ENCODE assay signal across 12 mouse cellular contexts in the genomic region with DNA sequence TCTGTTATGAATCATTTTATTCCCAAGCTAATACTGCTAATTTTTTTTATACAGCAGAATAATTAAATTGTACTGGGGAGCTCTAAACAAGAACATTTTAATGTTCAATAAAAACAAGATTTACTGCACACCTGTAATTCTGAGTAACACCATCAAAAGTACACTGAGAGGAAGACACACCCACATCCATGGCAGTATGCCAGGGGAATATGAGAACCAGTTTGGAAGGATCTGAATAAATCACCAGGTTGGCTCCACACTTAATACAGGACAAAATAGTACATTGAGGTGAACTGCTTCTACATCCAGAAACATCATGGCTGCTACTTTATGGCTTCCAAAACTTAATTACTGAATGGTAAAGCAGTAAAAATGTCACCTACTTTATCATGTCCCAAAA. TPM values are rescaled to one million over a fixed set of nuclear protein-coding genes. Genes with fewer than 3 reads are reported as not detected.
A peak's percentile ranks its signal among the peaks of the same experiment; 100 is the strongest.
DNase-seq lines count a peak whose midpoint lies in the region; ATAC-seq and TF ChIP-seq lines count a peak whose summit lies in the region.
"Had no signal": no experiment of that assay in that cellular context is flagged by ENCODE, and none has a peak within 500 bp of the region (broad histone marks: within the 10 kb centered on the region; RNA-seq: fewer than 3 reads in every experiment).

No protein-coding gene starts in this region.

- no peak overlapping the region for H3K4me2 ChIP-seq in heart, embryonic 11.5 days
- H3K4me2 ChIP-seq in stomach, postnatal 0 days (replicated peaks; ENCODE audit: low read depth): no peak overlapping the region
- H3K4me2 ChIP-seq: embryonic facial prominence, embryonic 15.5 days; stomach, embryonic 15.5 days had no signal

- H3K36me3 ChIP-seq in heart, embryonic 11.5 days (ENCODE audit: control insufficient read depth, insufficient read depth, low read length): peaks cover 8% of the 10 kb centered on the region; the same call in 1 of the 2 replicates
- H3K36me3 ChIP-seq in stomach, postnatal 0 days (ENCODE audit: control insufficient read depth, insufficient read depth, low read length): 0 out of 2 replicates have a peak, but pooled peaks cover 4% of the 10 kb centered on the region

- DNase-seq in heart, adult 18-20 months: peak; percentile 37 to 58
- DNase-seq in right cerebral cortex, adult 18-20 months: peak; percentile 11
- no peak for DNase-seq in right cerebral cortex, postnatal 10 days (ENCODE audit: low spot score in 2 of 2)
- DNase-seq in kidney, postnatal 10 days: peak; percentile 44
- peak; percentile 69 for DNase-seq in stomach, postnatal 0 days (ENCODE audit: low spot score)
- DNase-seq in neural tube, embryonic 10.5 days (ENCODE audit: extremely low spot score, low spot score): no peak
- DNase-seq: adrenal gland, adult 2 months had no signal

- H3K27ac ChIP-seq in heart, embryonic 11.5 days (ENCODE audit: low read depth, low read length): no peak overlapping the region
- no peak overlapping the region for H3K27ac ChIP-seq in stomach, postnatal 0 days (replicated peaks)
- H3K27ac ChIP-seq: embryonic facial prominence, embryonic 15.5 days; hindbrain, embryonic 10.5 days; stomach, embryonic 15.5 days had no signal

- no peak overlapping the region for H3K9ac ChIP-seq in heart, embryonic 11.5 days (ENCODE audit: low read depth, low read length)
- no peak overlapping the region for H3K9ac ChIP-seq in stomach, postnatal 0 days (ENCODE audit: low read length)
- H3K9ac ChIP-seq: embryonic facial prominence, embryonic 15.5 days; stomach, embryonic 15.5 days had no signal

- no peaks in the 10 kb centered on the region for H3K9me3 ChIP-seq in heart, embryonic 11.5 days (replicated peaks; ENCODE audit: control insufficient read depth, low read length)
- no peaks in the 10 kb centered on the region for H3K9me3 ChIP-seq in stomach, postnatal 0 days (ENCODE audit: control insufficient read depth, low read length)
- H3K9me3 ChIP-seq: embryonic facial prominence, embryonic 15.5 days; G1E; hindbrain, embryonic 10.5 days; stomach, embryonic 15.5 days had no signal

- no peaks in the 10 kb centered on the region for H3K27me3 ChIP-seq in heart, embryonic 11.5 days (ENCODE audit: control insufficient read depth, insufficient read depth, low read length)
- H3K27me3 ChIP-seq in stomach, postnatal 0 days (ENCODE audit: control insufficient read depth, insufficient read depth, low read length): no peaks in the 10 kb centered on the region
- H3K27me3 ChIP-seq: embryonic facial prominence, embryonic 15.5 days; stomach, embryonic 15.5 days had no signal

- H3K4me3 ChIP-seq in heart, embryonic 11.5 days (ENCODE audit: low read depth, low read length): no peak overlapping the region
- H3K4me3 ChIP-seq in stomach, postnatal 0 days (ENCODE audit: low read depth, low read length): no peak overlapping the region
- H3K4me3 ChIP-seq: embryonic facial prominence, embryonic 15.5 days; hindbrain, embryonic 10.5 days; stomach, embryonic 15.5 days had no signal

- no peak for ATAC-seq in heart, embryonic 11.5 days (replicated peaks; ENCODE audit: insufficient number of reproducible peaks, low FRiP score, low TSS enrichment)
- no peak for ATAC-seq in stomach, postnatal 0 days (ENCODE audit: low FRiP score, low TSS enrichment)

- TF ChIP-seq CTCF in stomach, postnatal 0 days (IDR thresholded peaks at IDR 0.05; ENCODE audit: low read depth): no peak

- TF ChIP-seq EP300 in stomach, postnatal 0 days (optimal IDR thresholded peaks at IDR 0.05): no peak

- no peaks in the 10 kb centered on the region for H3K4me1 ChIP-seq in heart, embryonic 11.5 days (ENCODE audit: control insufficient read depth, insufficient read depth, low read length)
- H3K4me1 ChIP-seq in stomach, postnatal 0 days (replicated peaks; ENCODE audit: control insufficient read depth, insufficient read depth): 0 out of 2 replicates have a peak, but pooled peaks cover 2% of the 10 kb centered on the region
- H3K4me1 ChIP-seq: hindbrain, embryonic 10.5 days; stomach, embryonic 15.5 days had no signal

RNA-seq across cellular contexts. Expression of a gene that starts 11.2 kb away (rescaled TPM):
- 10 to 100 TPM; 89.0 to 93.4 TPM for total RNA-seq in heart, adult 18-20 months (2021)
- polyA plus RNA-seq in heart, embryonic 11.5 days (2014; fragmentation: Nextera tagmentation; extraction: Ambion mirVana): 278 and 323 TPM in 2 replicates
- 115 and 122 TPM in 2 replicates for polyA plus RNA-seq in stomach, postnatal 0 days (2015; fragmentation: Nextera tagmentation; extraction: Ambion mirVana)

RNA-seq across cellular contexts. Expression of a gene that starts 37.6 kb away (rescaled TPM):
- total RNA-seq in heart, adult 18-20 months (2021): under 1 TPM; 0.10 to 0.31 TPM
- 0.43 and 0.62 TPM in 2 replicates for polyA plus RNA-seq in heart, embryonic 11.5 days (2014; fragmentation: Nextera tagmentation; extraction: Ambion mirVana)
- 0.19 and 0.27 TPM in 2 replicates for polyA plus RNA-seq in stomach, postnatal 0 days (2015; fragmentation: Nextera tagmentation; extraction: Ambion mirVana)
- polyA plus RNA-seq: adrenal gland, adult 2 months; G1E had no signal

RNA-seq across cellular contexts. Expression of a gene that starts 43.0 kb away (rescaled TPM):
- 100 to 1,000 TPM; 131 to 133 TPM for total RNA-seq in heart, adult 18-20 months (2021)
- polyA plus RNA-seq in heart, embryonic 11.5 days (2014; fragmentation: Nextera tagmentation; extraction: Ambion mirVana): 73.6 and 83.2 TPM in 2 replicates
- 51.1 and 54.6 TPM in 2 replicates for polyA plus RNA-seq in stomach, postnatal 0 days (2015; fragmentation: Nextera tagmentation; extraction: Ambion mirVana)

RNA-seq across cellular contexts. Expression of a gene that starts 46.6 kb away (rescaled TPM):
- 1 to 10 TPM; 7.9 to 9.9 TPM for total RNA-seq in heart, adult 18-20 months (2021)
- polyA plus RNA-seq in heart, embryonic 11.5 days (2014; fragmentation: Nextera tagmentation; extraction: Ambion mirVana): 56.4 and 59.9 TPM in 2 replicates
- polyA plus RNA-seq in stomach, postnatal 0 days (2015; fragmentation: Nextera tagmentation; extraction: Ambion mirVana): 23.7 and 27.5 TPM in 2 replicates

Comparison
In these comparisons a context has a peak if more than half of its experiments do, and no peak if none do; other contexts are left out.
1. DNase-seq: peak in heart, adult 18-20 months (2 of 2), right cerebral cortex, adult 18-20 months (single experiment), kidney, postnatal 10 days (single experiment) and stomach, postnatal 0 days (single experiment); none in right cerebral cortex, postnatal 10 days (0 of 2) and neural tube, embryonic 10.5 days (single experiment).